Mouse (Mus musculus): ENCODE data around the gene Fzr1. TPM values are rescaled to one million over a fixed set of nuclear protein-coding genes. Genes with fewer than 3 reads are reported as not detected.

Fzr1 gene
- polyA plus RNA-seq, 1 experiment: 181 TPM

- DNase-seq: peak; percentile 99
- H3K27ac ChIP-seq (ENCODE audit: control insufficient read depth, insufficient read depth, low read length): peak within 1 kb of the TSS; percentile 26; the same call in 1 of the 2 replicates
These were observed 27.8 kb downstream of the Fzr1 start, which contains the start of gene Hmg20b for GRCm38 (mm10) chr10:81350351-81351063. Gene Hmg20b (minus strand): TSS chr10:81350480.

GRCm38 (mm10) chr10:81349961-81350350 is 28.4 kb downstream of the Fzr1 start:
- DNase-seq: no peak
- H3K4me1 ChIP-seq (replicated peaks; ENCODE audit: control insufficient read depth, insufficient read depth, low read length): peaks cover 31% of the 10 kb centered on the region
- H3K36me3 ChIP-seq (ENCODE audit: control insufficient read depth, insufficient read depth, low read length): no peaks in the 10 kb centered on the region
- TF ChIP-seq POLR2A (IDR thresholded peaks at IDR 0.05; ENCODE audit: control insufficient read depth, extremely low read depth, insufficient read depth, low read length, poor library complexity) (no peak), CTCF (IDR thresholded peaks at IDR 0.05; ENCODE audit: borderline replicate concordance, control insufficient read depth, extremely low read depth, insufficient read depth, low read length, poor library complexity) (no peak)
- no peaks in the 10 kb centered on the region for H3K27me3 ChIP-seq (ENCODE audit: control insufficient read depth, insufficient read depth, low read length)
- WGBS: under 1% methylated on average over 29 of the region's 29 CpGs
- peak overlapping the region; percentile 60 for H3K4me3 ChIP-seq (ENCODE audit: control insufficient read depth, insufficient read depth, low read length)
- no peak overlapping the region for H3K27ac ChIP-seq (ENCODE audit: control insufficient read depth, insufficient read depth, low read length)

More at GRCm38 (mm10) chr10:81350351-81351063, 27.8 kb downstream of the Fzr1 start, which contains the start of gene Hmg20b:
- WGBS: under 1% methylated on average over 54 of the region's 54 CpGs
- Histone ChIP-seq H3K4me3 (ENCODE audit: control insufficient read depth, insufficient read depth, low read length) (peak within 1 kb of the TSS; percentile 60), H3K27me3 (ENCODE audit: control insufficient read depth, insufficient read depth, low read length) (no peaks in the 10 kb centered on the region), H3K36me3 (ENCODE audit: control insufficient read depth, insufficient read depth, low read length) (no peaks in the 10 kb centered on the region), H3K4me1 (replicated peaks; ENCODE audit: control insufficient read depth, insufficient read depth, low read length) (peaks cover 31% of the 10 kb centered on the region)
- TF ChIP-seq POLR2A (IDR thresholded peaks at IDR 0.05; ENCODE audit: control insufficient read depth, extremely low read depth, insufficient read depth, low read length, poor library complexity): peak; percentile 63; the same call in 1 of the 2 replicates
- peak; percentile 72; the same call in 1 of the 2 replicates for TF ChIP-seq CTCF (IDR thresholded peaks at IDR 0.05; ENCODE audit: borderline replicate concordance, control insufficient read depth, extremely low read depth, insufficient read depth, low read length, poor library complexity)

GRCm38 (mm10) chr10:81349146-81349545 is 29.2 kb downstream of the Fzr1 start:
- no peak for DNase-seq
- H3K27ac ChIP-seq (ENCODE audit: control insufficient read depth, insufficient read depth, low read length): no peak overlapping the region
- H3K4me1 ChIP-seq (replicated peaks; ENCODE audit: control insufficient read depth, insufficient read depth, low read length): peaks cover 31% of the 10 kb centered on the region
- no peaks in the 10 kb centered on the region for H3K27me3 ChIP-seq (ENCODE audit: control insufficient read depth, insufficient read depth, low read length)
- WGBS: 23% methylated on average over 12 of the region's 12 CpGs
- no peaks in the 10 kb centered on the region for H3K36me3 ChIP-seq (ENCODE audit: control insufficient read depth, insufficient read depth, low read length)
- H3K4me3 ChIP-seq (ENCODE audit: control insufficient read depth, insufficient read depth, low read length): peak overlapping the region; percentile 60
- TF ChIP-seq POLR2A (IDR thresholded peaks at IDR 0.05; ENCODE audit: control insufficient read depth, extremely low read depth, insufficient read depth, low read length, poor library complexity) (no peak), CTCF (IDR thresholded peaks at IDR 0.05; ENCODE audit: borderline replicate concordance, control insufficient read depth, extremely low read depth, insufficient read depth, low read length, poor library complexity) (no peak)

- peaks cover 25% of the 10 kb centered on the region for H3K4me1 ChIP-seq (replicated peaks; ENCODE audit: control insufficient read depth, insufficient read depth, low read length)
- TF ChIP-seq POLR2A (IDR thresholded peaks at IDR 0.05; ENCODE audit: control insufficient read depth, extremely low read depth, insufficient read depth, low read length, poor library complexity): no peak
- 0 out of 2 replicates have a peak, but pooled peaks have one; percentile 30 for TF ChIP-seq CTCF (IDR thresholded peaks at IDR 0.05; ENCODE audit: borderline replicate concordance, control insufficient read depth, extremely low read depth, insufficient read depth, low read length, poor library complexity)
- no peak overlapping the region for H3K27ac ChIP-seq (ENCODE audit: control insufficient read depth, insufficient read depth, low read length)
- H3K36me3 ChIP-seq (ENCODE audit: control insufficient read depth, insufficient read depth, low read length): no peaks in the 10 kb centered on the region
- no peak overlapping the region for H3K4me3 ChIP-seq (ENCODE audit: control insufficient read depth, insufficient read depth, low read length)
- no peak for DNase-seq
- 24% methylated on average over 55 of the region's 55 CpGs for WGBS
- peaks cover 11% of the 10 kb centered on the region for H3K27me3 ChIP-seq (ENCODE audit: control insufficient read depth, insufficient read depth, low read length)
These were observed 31.8 kb downstream of the Fzr1 start for GRCm38 (mm10) chr10:81346453-81347067.

GRCm38 (mm10) chr10:81345162-81345534 is 33.2 kb downstream of the Fzr1 start:
- TF ChIP-seq POLR2A (IDR thresholded peaks at IDR 0.05; ENCODE audit: control insufficient read depth, extremely low read depth, insufficient read depth, low read length, poor library complexity) (no peak), CTCF (IDR thresholded peaks at IDR 0.05; ENCODE audit: borderline replicate concordance, control insufficient read depth, extremely low read depth, insufficient read depth, low read length, poor library complexity) (no peak)
- H3K27me3 ChIP-seq (ENCODE audit: control insufficient read depth, insufficient read depth, low read length): peaks cover 11% of the 10 kb centered on the region
- no peaks in the 10 kb centered on the region for H3K36me3 ChIP-seq (ENCODE audit: control insufficient read depth, insufficient read depth, low read length)
- WGBS: 78% methylated on average over 4 of the region's 4 CpGs
- H3K4me3 ChIP-seq (ENCODE audit: control insufficient read depth, insufficient read depth, low read length): no peak overlapping the region
- no peak overlapping the region for H3K27ac ChIP-seq (ENCODE audit: control insufficient read depth, insufficient read depth, low read length)
- no peak for DNase-seq
- peaks cover 25% of the 10 kb centered on the region for H3K4me1 ChIP-seq (replicated peaks; ENCODE audit: control insufficient read depth, insufficient read depth, low read length)

GRCm38 (mm10) chr10:81344421-81345161 is 33.7 kb downstream of the Fzr1 start:
- DNase-seq: no peak
- no peak overlapping the region for H3K4me3 ChIP-seq (ENCODE audit: control insufficient read depth, insufficient read depth, low read length)
- H3K4me1 ChIP-seq (replicated peaks; ENCODE audit: control insufficient read depth, insufficient read depth, low read length): peaks cover 22% of the 10 kb centered on the region
- H3K27me3 ChIP-seq (ENCODE audit: control insufficient read depth, insufficient read depth, low read length): peaks cover 11% of the 10 kb centered on the region
- TF ChIP-seq CTCF (IDR thresholded peaks at IDR 0.05; ENCODE audit: borderline replicate concordance, control insufficient read depth, extremely low read depth, insufficient read depth, low read length, poor library complexity) (no peak), POLR2A (IDR thresholded peaks at IDR 0.05; ENCODE audit: control insufficient read depth, extremely low read depth, insufficient read depth, low read length, poor library complexity) (no peak)
- no peak overlapping the region for H3K27ac ChIP-seq (ENCODE audit: control insufficient read depth, insufficient read depth, low read length)
- 38% methylated on average over 8 of the region's 8 CpGs for WGBS
- no peaks in the 10 kb centered on the region for H3K36me3 ChIP-seq (ENCODE audit: control insufficient read depth, insufficient read depth, low read length)

All from thymus, adult 2 months (tissue).